Mouse (Mus musculus) liver, embryonic 14.5 days (tissue): ENCODE results near the gene Chd6. TPM values are rescaled to one million over a fixed set of nuclear protein-coding genes. Genes with fewer than 3 reads are reported as not detected.

ENCODE experiments used
- ATAC-seq: fragments of 200-750 bp; cut with Nextera tagmentation; 2 replicates; pipeline ENCODE4 v1.8.0; 2017; ENCODE audit warnings: moderate number of reproducible peaks, mild to moderate bottlenecking, moderate library complexity; ENCODE audit not compliant: insufficient read depth
- DNase-seq, 3 experiments: peaks; one replicate each; pipeline ENCODE4 v3.0.0-alpha.2; 2012 to 2013; ENCODE audit warnings: low read depth in 3 of 3, low spot score in 3 of 3
- H3K27ac ChIP-seq: fragments of 300-500 bp; sonication (generic); 2 replicates; pipeline ENCODE4 v1.5.1; 2014; ENCODE audit warnings: moderate library complexity, mild to moderate bottlenecking, control low read depth, inconsistent platforms
- H3K27me3 ChIP-seq: fragments of 300-500 bp; sonication (generic); 2 replicates; pipeline ENCODE4 v1.6.1; 2014; ENCODE audit warnings: mild to moderate bottlenecking, low read length, moderate library complexity; ENCODE audit not compliant: control insufficient read depth, insufficient read depth
- H3K36me3 ChIP-seq: fragments of 300-500 bp; sonication (generic); replicated peaks from 2 replicates; pipeline ENCODE4 v1.6.1; 2014; ENCODE audit warnings: low read depth; ENCODE audit not compliant: control insufficient read depth, insufficient read depth
- H3K4me1 ChIP-seq, 2 experiments: fragments of 200-500 bp in 1 of 2; fragments of 300-500 bp in 1 of 2; sonication (generic) in 1 of 2; replicated peaks; 2 replicates each; pipeline ENCODE4 v1.6.1; 2012 to 2014; ENCODE audit warnings: antibody characterized with exemption in 1 of 2, inconsistent platforms in 1 of 2, low read length in 1 of 2; ENCODE audit not compliant: control insufficient read depth in 2 of 2, insufficient read depth in 2 of 2
- H3K4me2 ChIP-seq: fragments of 300-500 bp; sonication (generic); 2 replicates; pipeline ENCODE4 v1.6.1; 2014; ENCODE audit warnings: low read depth, mild to moderate bottlenecking, control low read depth, moderate library complexity
- H3K4me3 ChIP-seq, 2 experiments: fragments of 200-500 bp in 1 of 2; fragments of 300-500 bp in 1 of 2; sonication (generic) in 1 of 2; 2 replicates each; pipeline ENCODE4 v1.5.1; 2012 to 2014; ENCODE audit warnings: low read depth in 2 of 2, low read length in 2 of 2, mild to moderate bottlenecking in 2 of 2, control low read depth in 1 of 2, inconsistent platforms in 1 of 2, moderate library complexity in 1 of 2; ENCODE audit not compliant: insufficient read depth in 1 of 2
- H3K9ac ChIP-seq: fragments of 300-500 bp; sonication (generic); replicated peaks from 2 replicates; pipeline ENCODE4 v1.6.1; 2014; ENCODE audit warnings: mild to moderate bottlenecking, control low read depth, moderate library complexity
- H3K9me3 ChIP-seq: fragments of 300-500 bp; sonication (generic); 2 replicates; pipeline ENCODE4 v1.6.1; 2016; ENCODE audit warnings: low read length, mixed read lengths; ENCODE audit not compliant: control insufficient read depth
- CTCF ChIP-seq: IDR thresholded peaks from 2 replicates; pipeline ENCODE4 v1.5.1; 2016; ENCODE audit warnings: antibody characterized with exemption, low read depth, control low read depth
- EP300 ChIP-seq: IDR thresholded peaks from 2 replicates; pipeline ENCODE4 v1.6.1; 2016; ENCODE audit warnings: antibody characterized with exemption, low read depth
- WGBS: fragments of 180-500 bp; shearing (Covaris S2); extraction: QIAGEN DNeasy Blood & Tissue Kit; methylation state at CpG from one replicate; pipeline ENCODE4 v1.1.7; 2014; ENCODE audit not compliant: insufficient replicate concordance; 5-methylcytosine and 5-hydroxymethylcytosine counted together
- polyA plus RNA-seq, 2 experiments: library from polyadenylated mRNA; depleted of rRNA in 1 of 2; stranded (reverse) in 1 of 2; unstranded in 1 of 2; fragments of >200 nt; fragmentation: Nextera tagmentation in 1 of 2; extraction: Ambion mirVana in 1 of 2; gene quantifications; 2 replicates each; pipeline versions ENCODE4 v1.2.1 to v1.2.3; 2012 to 2014

Chd6 gene
- polyA plus RNA-seq, 2 experiments: 3.1 to 3.6 TPM

DNA sequence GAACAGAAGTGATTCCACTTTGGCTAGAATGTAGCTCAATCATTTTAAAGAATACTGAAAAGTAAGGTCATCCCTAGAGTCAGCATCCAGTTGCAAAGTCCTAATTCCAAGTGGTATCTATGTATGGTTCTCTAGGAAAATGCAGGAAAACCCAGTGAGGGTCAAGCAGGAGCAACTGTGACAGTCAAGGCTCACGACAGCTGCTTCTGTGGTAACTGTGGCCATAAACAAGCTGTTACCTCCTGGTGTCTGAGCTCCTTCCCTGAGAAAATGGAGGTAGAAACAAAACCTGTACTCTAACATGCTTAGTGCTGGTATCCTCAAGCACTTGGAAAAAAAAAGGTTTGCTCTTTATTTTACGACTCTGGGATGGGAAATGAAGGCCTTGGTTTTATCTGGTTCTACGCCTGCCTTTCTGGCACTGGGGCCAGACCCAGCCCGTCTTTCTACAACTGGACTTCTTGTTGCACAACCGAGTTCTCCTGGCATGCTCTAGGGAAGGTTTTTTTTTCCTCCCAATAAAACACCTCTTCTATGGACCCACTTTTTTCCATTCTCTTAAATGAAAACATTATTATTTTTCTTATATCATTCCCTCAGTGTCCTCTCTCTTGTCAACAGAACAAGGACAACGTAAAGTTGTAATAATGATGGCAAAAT is 18.0 kb downstream of the Chd6 start:
- Histone ChIP-seq H3K9ac (no peak overlapping the region), H3K9me3 (no peaks in the 10 kb centered on the region), H3K4me3 (no peak overlapping the region), H3K27me3 (no peaks in the 10 kb centered on the region), H3K27ac (no peak overlapping the region), H3K4me1 (no peaks in the 10 kb centered on the region), H3K4me2 (no peak overlapping the region), H3K36me3 (no peaks in the 10 kb centered on the region)
- DNase-seq: no peak
- TF ChIP-seq EP300 (no peak), CTCF (no peak)
- 75% methylated on average over 6 of the region's 6 CpGs for WGBS
- ATAC-seq: no peak

DNA sequence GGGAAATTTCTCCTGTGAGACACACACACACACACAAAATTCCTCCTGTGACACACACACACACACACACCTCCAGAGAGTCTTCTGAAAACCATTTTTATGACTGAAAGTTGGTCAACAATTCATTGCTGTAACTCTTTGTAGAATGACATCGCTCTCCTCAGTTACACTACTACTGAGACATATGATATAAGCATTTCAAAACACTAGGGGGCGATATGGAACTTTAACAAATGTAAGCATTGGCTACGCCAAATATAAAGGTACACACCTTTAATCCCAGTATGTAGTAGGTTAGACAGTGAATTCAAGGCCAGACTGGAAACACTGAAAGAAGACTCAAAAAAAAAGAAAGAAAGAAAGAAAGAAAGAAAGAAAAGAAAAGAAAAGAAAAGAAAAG is 18.7 kb downstream of the Chd6 start:
- no peaks in the 10 kb centered on the region for H3K27me3 ChIP-seq
- no peaks in the 10 kb centered on the region for H3K9me3 ChIP-seq
- H3K4me3 ChIP-seq: no peak overlapping the region
- no peak overlapping the region for H3K27ac ChIP-seq
- ATAC-seq: no peak
- WGBS: 41% methylated on average over 3 of the region's 3 CpGs
- H3K4me2 ChIP-seq: no peak overlapping the region
- no peak for TF ChIP-seq EP300
- peak; percentile 27; the same call in 1 of the 2 replicates for TF ChIP-seq CTCF
- H3K36me3 ChIP-seq: no peaks in the 10 kb centered on the region
- H3K4me1 ChIP-seq: no peaks in the 10 kb centered on the region
- H3K9ac ChIP-seq: no peak overlapping the region
- peak in 2 of 3 experiments; percentile 34 to 44 for DNase-seq

DNA sequence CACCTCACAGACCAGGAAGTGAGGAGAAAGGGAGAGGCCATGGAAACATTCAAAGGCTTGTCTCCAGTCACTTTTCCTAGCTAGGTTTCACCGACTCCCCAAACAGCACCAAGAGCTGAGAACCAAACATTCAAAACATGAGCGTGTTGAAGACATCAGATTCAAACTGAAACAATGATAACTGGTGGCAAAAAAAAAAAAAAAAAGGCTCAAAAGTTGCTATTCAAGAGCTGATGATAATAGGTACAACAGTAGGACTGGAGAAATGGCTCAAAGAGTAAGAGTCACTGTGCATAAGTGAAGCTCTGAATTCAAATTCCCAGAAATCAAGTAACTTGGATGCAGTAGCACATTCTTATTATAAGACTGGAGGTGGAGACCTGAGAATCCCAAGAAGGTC is 30.3 kb downstream of the Chd6 start:
- ATAC-seq: no peak
- WGBS: 53% methylated on average over 2 of the region's 2 CpGs
- H3K4me2 ChIP-seq: no peak overlapping the region

DNA sequence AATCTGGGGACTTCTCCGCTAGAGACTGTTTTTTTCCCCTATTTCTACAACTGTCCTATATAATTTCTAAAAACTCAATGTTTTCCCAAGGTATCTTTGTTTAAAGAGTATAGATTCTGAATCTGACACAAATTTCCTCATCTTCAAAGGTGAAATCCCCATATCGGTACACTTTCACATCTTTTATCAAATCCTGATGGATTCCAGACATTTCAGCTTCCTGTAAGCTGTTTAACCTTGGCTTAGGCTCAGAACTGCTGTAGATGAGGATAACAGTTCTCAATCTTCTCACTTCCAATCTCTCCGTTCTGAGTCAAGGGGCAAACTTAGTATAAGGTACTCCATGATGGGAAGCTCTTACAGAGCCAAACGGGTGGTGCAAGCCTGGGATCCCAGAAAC is 32.6 kb downstream of the Chd6 start:
- Histone ChIP-seq H3K9ac (no peak overlapping the region), H3K36me3 (no peaks in the 10 kb centered on the region), H3K4me3 (no peak overlapping the region), H3K4me2 (no peak overlapping the region), H3K9me3 (no peaks in the 10 kb centered on the region), H3K27ac (no peak overlapping the region), H3K27me3 (no peaks in the 10 kb centered on the region), H3K4me1 (peaks cover 7 to 9% of the 10 kb centered on the region in 2 experiments; a peak in 3 of 4 replicates)
- DNase-seq: no peak
- 66% methylated on average over 4 of the region's 4 CpGs for WGBS
- ATAC-seq: no peak
- TF ChIP-seq EP300 (no peak), CTCF (no peak)

More for the DNA sequence above, 30.3 kb downstream of the Chd6 start:
- no peak overlapping the region for H3K27ac ChIP-seq
- peaks cover 7 to 9% of the 10 kb centered on the region in 2 experiments; a peak in 3 of 4 replicates for H3K4me1 ChIP-seq
- TF ChIP-seq EP300: no peak
- no peak for TF ChIP-seq CTCF
- no peak overlapping the region for H3K4me3 ChIP-seq
- H3K9ac ChIP-seq: no peak overlapping the region
- no peaks in the 10 kb centered on the region for H3K9me3 ChIP-seq
- H3K36me3 ChIP-seq: no peaks in the 10 kb centered on the region
- no peak for DNase-seq
- H3K27me3 ChIP-seq: no peaks in the 10 kb centered on the region

DNA sequence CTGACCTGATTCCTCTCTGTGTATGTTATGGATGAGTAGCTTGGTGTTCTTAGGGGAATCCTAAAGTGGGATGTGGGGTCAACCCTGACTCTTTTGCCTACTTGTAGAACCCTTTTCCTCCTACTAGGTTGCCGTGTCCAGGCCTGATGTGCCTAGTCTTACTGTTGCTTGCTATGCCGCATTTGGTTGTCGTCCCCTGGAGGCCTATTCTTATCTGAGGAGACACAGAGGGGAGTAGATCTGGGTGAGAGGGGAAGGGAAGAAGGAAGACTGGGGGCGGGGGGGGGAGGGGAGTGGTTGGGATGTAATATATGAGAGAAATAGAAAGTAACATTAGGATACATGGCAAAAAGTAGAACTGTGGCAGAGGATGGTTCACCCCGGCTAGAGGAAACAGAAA is 33.3 kb downstream of the Chd6 start:
- no peak overlapping the region for H3K4me3 ChIP-seq
- TF ChIP-seq EP300: no peak
- no peak for TF ChIP-seq CTCF
- peak overlapping the region; percentile 31 for H3K4me2 ChIP-seq
- no peaks in the 10 kb centered on the region for H3K36me3 ChIP-seq
- WGBS: 27% methylated on average over 5 of the region's 5 CpGs
- ATAC-seq (peak; percentile 71; the same call in 1 of the 2 replicates), DNase-seq (peak in 1 of 3 experiments; percentile 11)
- H3K9me3 ChIP-seq: no peaks in the 10 kb centered on the region
- H3K4me1 ChIP-seq: peaks cover 7 to 9% of the 10 kb centered on the region in 2 experiments; a peak in 3 of 4 replicates
- no peaks in the 10 kb centered on the region for H3K27me3 ChIP-seq
- no peak overlapping the region for H3K27ac ChIP-seq
- peak overlapping the region; percentile 31; the same call in 1 of the 2 replicates for H3K9ac ChIP-seq
